Mouse (Mus musculus) testis, postnatal 14 days (tissue): ENCODE measurements at regions not wholly inside any gene's neighbourhood (a gene's known extent, or its start where the extent isn't known, plus 50 kb on each side); places are given as distances from the start of the nearest gene placed in this dataset.

Experiments used
- DNase-seq: peaks from one replicate; pipeline ENCODE4 v3.0.0; 2021; ENCODE audit warnings: low spot score

DNA sequence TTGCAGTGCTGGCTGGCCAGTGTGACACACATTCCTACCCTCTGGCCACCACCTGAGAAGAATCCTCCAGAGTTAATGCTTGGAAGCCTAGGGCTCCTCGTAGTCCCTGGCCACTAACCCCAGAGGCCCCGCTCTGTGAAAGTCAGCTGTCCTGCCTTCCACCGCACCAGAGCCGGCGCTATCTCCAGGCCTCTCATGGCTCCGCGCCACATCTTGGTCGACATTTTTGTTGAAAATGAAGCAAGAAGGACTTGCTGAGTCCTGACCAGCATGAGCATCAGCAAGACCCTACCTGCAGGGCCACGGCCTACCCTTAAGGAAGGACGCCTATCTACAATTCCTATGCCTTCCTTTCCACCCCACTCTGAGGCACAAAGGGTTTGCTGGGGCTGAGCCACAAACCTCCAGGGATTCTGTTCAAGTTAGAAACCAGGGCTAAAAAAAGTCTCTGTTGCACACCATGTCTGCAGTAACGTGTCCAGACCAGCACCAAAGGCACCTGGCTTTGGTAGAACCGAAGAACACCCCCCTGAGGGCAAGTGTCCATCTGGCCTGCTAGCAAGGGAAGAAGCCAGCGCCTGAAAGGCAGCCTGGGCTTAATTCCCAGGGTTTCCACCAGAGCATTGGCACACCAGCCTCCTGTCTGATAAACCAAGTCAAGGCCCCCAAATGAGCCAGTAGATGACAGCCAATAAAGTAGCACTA, 97.5 kb upstream of the Spred2 start:
- DNase-seq: no peak

GRCm38 (mm10) chr11:19827996-19828395, 96.2 kb upstream of the Spred2 start:
- no peak for DNase-seq

- no peak for DNase-seq
Measured at GRCm38 (mm10) chr11:19828959-19829401, 95.2 kb upstream of the Spred2 start.

DNA sequence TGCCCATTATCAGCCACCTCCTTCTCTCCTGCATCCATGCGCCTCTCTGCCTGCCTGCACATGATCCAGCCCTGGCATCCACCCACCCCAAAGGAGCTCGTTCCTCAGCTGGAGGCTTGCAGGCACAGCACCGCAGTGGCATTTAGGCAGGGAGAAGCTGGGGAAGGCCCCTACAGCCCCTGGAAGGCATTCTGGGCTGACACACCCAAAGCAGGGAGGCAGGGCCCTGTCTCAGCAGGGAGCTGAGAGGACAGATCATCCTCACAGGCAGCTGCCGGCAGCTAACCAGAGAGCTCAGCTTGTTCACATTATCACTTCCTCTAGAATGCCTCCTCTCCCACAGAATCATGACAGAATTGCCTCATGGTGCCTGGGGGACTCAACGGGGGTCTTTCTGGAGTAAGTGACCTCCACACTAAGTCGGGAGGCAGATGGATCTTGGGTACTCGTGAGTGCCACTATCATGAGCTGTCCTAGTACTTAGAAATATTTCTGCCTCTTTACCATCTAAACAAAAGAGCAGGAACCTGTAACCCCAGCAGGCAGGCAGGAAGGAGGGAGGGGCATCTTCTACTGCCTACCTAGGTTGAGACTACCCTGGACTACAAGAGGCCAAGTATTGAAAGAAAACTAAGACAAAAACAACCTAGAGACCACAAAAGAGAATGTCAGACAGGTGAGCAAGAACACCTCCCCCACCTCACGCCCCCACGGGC, 94.5 kb upstream of the Spred2 start:
- DNase-seq: no peak

DNA sequence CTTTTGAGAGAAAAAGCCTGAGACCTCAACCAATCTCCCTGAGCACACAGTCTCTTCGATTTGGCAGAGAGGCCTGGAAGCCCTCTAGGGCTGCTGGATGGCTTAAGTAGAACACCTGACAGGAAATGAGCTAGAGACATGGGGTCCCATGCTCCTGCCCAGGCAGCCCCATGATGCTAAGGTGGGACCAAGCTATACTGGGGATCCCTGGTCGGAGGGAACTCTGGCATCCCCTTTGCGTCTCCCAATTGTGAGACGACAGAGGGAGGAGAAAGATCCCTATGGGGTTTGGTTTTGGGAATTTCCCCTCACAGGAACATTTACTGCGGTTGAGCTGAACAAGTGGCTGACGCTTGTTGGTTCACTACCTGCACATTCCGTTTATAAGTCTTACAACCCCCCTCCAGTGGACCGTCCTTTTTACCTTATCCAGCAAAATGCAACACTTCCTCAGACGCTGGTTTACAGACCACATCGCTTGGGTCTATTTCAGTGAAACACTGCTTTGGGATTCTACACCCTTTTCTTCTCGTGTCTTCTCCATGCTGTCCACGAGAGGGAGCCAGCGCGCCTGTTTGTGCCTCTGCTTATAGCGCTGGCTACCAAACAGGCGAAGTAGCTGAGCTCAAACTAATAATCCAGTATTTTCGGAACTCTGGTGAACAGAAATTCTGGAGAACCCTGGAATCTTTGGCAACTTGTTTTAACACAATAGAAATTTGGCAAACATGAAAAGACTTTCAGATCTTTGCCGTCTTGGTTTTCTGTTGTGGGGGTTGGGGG, 93.7 kb upstream of the Spred2 start:
- peak; percentile 53 for DNase-seq

DNA sequence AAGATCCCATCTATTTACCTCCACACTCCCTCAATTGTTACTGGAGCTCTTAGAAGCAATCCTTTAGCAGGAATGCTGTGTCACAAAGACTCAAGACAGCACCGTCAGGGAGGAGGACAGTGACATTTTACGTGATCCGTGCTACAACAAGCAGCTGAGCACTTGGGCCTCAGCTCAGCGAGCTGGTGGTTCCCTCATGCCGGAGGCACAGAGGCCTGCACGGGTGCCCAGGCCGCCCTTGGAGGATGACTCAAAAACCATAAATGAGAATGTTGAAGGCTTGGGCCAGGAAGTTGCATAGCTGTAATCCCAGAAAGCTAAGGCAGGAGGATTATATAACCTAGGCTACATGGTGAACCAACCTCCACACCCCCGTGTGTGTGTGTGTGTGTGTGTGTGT, 89.6 kb upstream of the Spred2 start:
- DNase-seq: no peak

- DNase-seq: no peak
Measured at GRCm38 (mm10) chr11:19835221-19835745, 88.9 kb upstream of the Spred2 start.

DNA sequence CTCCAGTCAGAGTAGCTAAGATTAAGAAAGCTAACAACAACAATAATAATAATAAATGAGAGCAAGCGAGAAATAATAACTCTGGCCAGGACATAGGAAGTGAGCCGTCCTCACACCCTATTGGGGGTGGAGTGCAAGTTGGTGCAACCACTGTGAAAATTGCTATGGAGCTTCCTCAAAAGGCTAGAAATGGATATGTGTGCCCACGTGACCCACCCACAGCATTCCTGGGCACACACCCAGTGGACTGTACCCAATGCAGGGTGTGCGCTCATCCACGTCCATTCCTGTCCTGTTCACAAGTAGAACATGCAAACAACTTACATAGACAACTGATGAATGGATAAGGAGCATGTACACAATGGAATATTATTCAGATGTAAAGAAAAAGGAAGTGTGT, 85.2 kb upstream of the Spred2 start:
- DNase-seq: no peak

DNA sequence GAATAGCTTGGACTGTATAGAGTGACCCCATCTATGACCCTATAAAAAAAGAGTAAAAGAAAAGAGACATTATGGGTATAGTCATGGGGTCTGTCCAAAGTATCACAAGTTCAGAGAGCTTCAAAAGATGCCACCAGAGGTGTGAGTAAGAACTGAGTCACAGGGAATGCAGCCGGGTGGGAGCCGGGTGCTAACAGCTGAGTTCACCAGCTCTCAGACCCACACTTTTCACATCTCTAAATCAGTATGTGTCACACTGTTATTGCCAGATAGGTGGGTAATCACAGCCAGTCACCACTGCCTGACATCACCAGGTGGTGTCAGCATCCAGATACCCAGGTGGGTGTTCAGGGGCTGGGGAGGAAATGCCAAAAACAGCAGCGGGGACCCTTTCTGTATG, 81.1 kb upstream of the Spred2 start:
- DNase-seq: no peak

GRCm38 (mm10) chr11:19847910-19848309, 76.3 kb upstream of the Spred2 start:
- DNase-seq: no peak

DNA sequence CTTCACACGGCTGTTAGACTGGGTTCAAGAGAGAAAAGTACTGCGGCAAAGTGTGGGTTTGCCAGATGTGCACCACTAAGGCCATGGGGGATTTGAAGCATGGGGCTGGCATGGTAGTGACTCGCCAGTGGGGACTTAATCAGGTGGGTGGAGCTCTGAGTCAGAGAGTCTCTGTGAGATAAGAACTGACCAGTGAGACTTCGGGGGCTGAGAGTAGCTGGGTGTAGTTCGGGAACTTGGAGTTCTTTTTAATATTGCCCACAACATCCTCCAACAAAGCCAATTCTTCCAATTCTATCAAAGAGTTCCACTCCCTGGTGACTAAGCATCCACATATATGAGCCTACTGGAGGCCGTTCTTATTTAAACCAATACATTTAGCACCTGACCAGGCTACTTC, 75.8 kb upstream of the Spred2 start:
- DNase-seq: no peak

GRCm38 (mm10) chr11:19849347-19849811, 74.8 kb upstream of the Spred2 start:
- DNase-seq: no peak

- no peak for DNase-seq
Measured at GRCm38 (mm10) chr11:19849844-19850420, 74.2 kb upstream of the Spred2 start.

GRCm38 (mm10) chr11:19851022-19851615, 73.1 kb upstream of the Spred2 start:
- no peak for DNase-seq

DNA sequence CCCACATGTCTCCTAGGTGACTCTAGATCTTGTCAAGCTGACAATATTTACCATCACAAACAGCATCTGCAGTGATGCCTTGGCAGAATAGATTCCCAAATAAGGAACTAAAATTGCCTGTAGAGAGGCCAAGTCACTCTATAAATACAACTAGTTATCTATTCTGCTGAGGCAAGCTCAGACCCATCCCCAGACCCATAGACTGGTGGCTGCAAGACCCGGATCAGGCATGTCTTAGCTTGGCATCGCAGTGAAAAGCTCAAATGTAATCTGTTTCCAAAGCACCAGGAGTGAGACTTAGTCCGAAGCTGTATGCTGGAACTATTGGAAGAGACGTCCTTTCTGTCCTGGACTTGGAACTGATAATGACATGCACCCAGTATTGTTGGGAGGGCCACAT, 62.6 kb upstream of the Spred2 start:
- DNase-seq: no peak

- DNase-seq: no peak
Measured at GRCm38 (mm10) chr11:19863327-19863726, 60.8 kb upstream of the Spred2 start.

DNA sequence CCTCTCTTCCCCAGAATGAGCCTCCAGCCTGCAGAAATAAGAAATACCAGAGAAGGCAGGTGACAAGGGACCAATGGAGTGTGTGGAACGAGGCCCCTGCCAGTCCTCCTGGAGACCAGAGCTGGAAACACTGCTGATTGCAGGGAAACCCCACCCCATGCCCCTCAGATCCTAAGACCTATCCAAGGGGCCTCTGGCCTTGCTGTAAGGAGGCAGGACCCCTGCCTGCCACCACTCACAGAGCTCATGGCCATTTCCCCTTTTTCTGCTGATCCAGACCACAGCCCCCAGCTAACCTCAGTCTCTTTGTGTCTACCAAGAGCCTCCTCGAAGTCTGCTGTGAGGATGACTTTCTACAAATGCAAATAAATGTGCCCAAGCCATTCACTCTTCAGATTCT, 57.9 kb upstream of the Spred2 start:
- DNase-seq: no peak

DNA sequence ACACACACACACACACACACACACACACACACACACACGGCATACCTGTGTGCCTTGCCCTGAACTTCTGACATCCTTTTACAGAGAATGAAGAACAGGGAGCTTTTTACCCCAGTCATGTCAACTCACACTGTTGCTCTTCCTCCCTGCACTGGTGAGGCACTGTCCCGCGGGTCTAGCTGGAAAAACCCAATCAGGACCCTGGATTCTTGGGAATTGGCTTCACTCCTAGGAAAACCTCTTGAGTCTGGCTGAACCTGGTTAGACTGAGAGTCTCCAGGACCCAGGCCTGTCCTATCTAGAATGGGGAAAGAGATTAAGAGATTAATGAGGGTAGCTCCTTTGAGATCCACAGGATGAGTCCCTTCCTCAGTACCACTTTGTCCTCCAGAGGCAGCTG, 54.5 kb upstream of the Spred2 start:
- no peak for DNase-seq

- no peak for DNase-seq
Measured at GRCm38 (mm10) chr11:19870136-19870535, 54.0 kb upstream of the Spred2 start.

- DNase-seq: no peak
Measured at GRCm38 (mm10) chr11:19873796-19874195, 50.4 kb upstream of the Spred2 start.
